Mouse (Mus musculus) midbrain, embryonic 13.5 days (tissue): ENCODE measurements around the gene Pdzk1ip1. TPM values are rescaled to one million over a fixed set of nuclear protein-coding genes. Genes with fewer than 3 reads are reported as not detected.

Source experiments
- ATAC-seq: fragments of 200-750 bp; cut with Nextera tagmentation; 2 replicates; pipeline ENCODE4 v1.8.0; 2017; ENCODE audit warnings: mild to moderate bottlenecking, moderate TSS enrichment, moderate library complexity
- H3K27ac ChIP-seq: fragments of 300-500 bp; sonication (generic); 2 replicates; pipeline ENCODE4 v1.5.1; 2015; ENCODE audit warnings: inconsistent platforms, mild to moderate bottlenecking, moderate library complexity
- H3K27me3 ChIP-seq: fragments of 300-500 bp; sonication (generic); 2 replicates; pipeline ENCODE4 v1.6.1; 2015; ENCODE audit warnings: mild to moderate bottlenecking, inconsistent platforms
- H3K36me3 ChIP-seq: fragments of 300-500 bp; sonication (generic); 2 replicates; pipeline ENCODE4 v1.6.1; 2015; ENCODE audit warnings: mild to moderate bottlenecking, inconsistent platforms
- H3K4me1 ChIP-seq: fragments of 300-500 bp; sonication (generic); replicated peaks from 2 replicates; pipeline ENCODE4 v1.6.1; 2015; ENCODE audit warnings: inconsistent platforms
- H3K4me2 ChIP-seq: fragments of 300-500 bp; sonication (generic); replicated peaks from 2 replicates; pipeline ENCODE4 v1.6.1; 2015; ENCODE audit warnings: moderate library complexity, mild to moderate bottlenecking, inconsistent platforms
- H3K4me3 ChIP-seq: fragments of 300-500 bp; sonication (generic); replicated peaks from 2 replicates; pipeline ENCODE4 v1.5.1; 2015; ENCODE audit warnings: mild to moderate bottlenecking, inconsistent platforms
- H3K9ac ChIP-seq: fragments of 300-500 bp; sonication (generic); replicated peaks from 2 replicates; pipeline ENCODE4 v1.6.1; 2015; ENCODE audit warnings: mild to moderate bottlenecking, inconsistent platforms
- H3K9me3 ChIP-seq: fragments of 300-500 bp; sonication (generic); 2 replicates; pipeline ENCODE4 v1.6.1; 2016; ENCODE audit warnings: mild to moderate bottlenecking, inconsistent platforms
- WGBS: fragments of 180-500 bp; shearing (Covaris S2); methylation state at CpG from one replicate; pipeline ENCODE4 v1.1.7; 2015; 5-methylcytosine and 5-hydroxymethylcytosine counted together
- polyA plus RNA-seq: library from polyadenylated mRNA; unstranded; fragments of >200 nt; fragmentation: Nextera tagmentation; extraction: Ambion mirVana; gene quantifications from 2 replicates; pipeline ENCODE4 v1.2.1, GENCODE M21; 2015

The Pdzk1ip1 gene
- polyA plus RNA-seq, 1 experiment from 2014 or later = 6.3 TPM

DNA sequence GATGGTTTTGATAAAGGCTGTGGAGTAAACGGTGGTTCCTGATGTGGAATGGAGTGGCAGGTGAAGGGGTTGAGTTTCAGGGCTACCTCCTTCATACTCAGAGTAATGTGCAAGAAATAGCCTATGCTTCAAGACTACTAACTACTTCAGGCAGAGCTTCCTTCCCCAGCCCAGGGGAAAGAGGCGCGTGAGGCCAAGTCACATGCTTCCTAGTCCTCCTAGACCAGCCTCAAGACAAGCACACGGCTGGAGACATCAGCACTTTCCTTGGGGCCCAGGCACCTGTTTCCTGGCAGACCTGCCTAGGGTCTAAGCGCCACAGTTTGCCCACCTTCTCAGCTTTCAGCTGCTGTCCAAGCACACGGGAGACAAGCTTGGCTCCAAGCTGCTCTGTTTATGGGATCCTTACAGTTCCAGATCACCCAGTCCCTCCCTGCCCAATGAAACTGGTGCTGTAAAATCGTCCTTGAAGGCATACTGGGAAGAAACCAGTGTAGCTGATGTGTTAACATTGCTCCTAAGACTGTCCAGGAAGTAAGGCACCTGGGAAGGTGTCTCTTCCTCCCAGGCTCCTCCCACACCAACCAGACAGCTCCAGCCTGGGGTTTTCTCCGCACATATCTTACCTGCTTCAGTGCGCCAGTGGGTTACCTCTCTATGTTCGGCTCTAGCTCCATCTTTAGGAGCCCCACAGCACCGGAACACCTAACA, 8.1 kb downstream of the Pdzk1ip1 start:
- peak; percentile 31; the same call in 1 of the 2 replicates for ATAC-seq
- Histone ChIP-seq H3K36me3 (no peaks in the 10 kb centered on the region), H3K4me1 (peaks cover 18% of the 10 kb centered on the region), H3K9ac (no peak overlapping the region; the same call in 1 of the 2 replicates), H3K27me3 (peaks cover 36% of the 10 kb centered on the region), H3K27ac (peak overlapping the region; percentile 61), H3K9me3 (no peaks in the 10 kb centered on the region), H3K4me2 (peak overlapping the region; percentile 78), H3K4me3 (peak overlapping the region; percentile 12; the same call in 1 of the 2 replicates)
- 11% methylated on average over 11 of the region's 11 CpGs for WGBS

DNA sequence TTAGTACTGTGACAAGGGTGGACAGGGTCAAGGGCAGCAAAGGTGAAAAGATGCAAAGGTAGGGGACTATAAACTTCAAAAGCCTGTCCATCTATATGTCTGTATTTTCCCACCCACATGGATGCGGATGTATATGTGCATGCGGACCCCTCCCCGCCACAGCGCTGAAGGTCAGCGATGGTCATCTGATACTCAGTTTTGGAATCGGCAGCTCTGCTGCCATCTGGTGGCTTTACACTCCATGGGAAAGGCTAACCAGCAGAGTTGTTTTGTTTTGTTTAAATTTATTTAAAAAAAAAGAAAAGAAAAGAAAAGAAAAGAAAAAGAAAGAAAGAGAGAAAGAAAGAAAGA, 8.6 kb downstream of the Pdzk1ip1 start:
- under 1% methylated on average over 6 of the region's 6 CpGs for WGBS
- Histone ChIP-seq H3K4me3 (peak overlapping the region; percentile 12; the same call in 1 of the 2 replicates), H3K9me3 (no peaks in the 10 kb centered on the region), H3K4me1 (peaks cover 18% of the 10 kb centered on the region), H3K36me3 (no peaks in the 10 kb centered on the region), H3K4me2 (peak overlapping the region; percentile 78), H3K27me3 (peaks cover 36% of the 10 kb centered on the region), H3K27ac (no peak overlapping the region), H3K9ac (no peak overlapping the region)
- peak; percentile 17; the same call in 1 of the 2 replicates for ATAC-seq

DNA sequence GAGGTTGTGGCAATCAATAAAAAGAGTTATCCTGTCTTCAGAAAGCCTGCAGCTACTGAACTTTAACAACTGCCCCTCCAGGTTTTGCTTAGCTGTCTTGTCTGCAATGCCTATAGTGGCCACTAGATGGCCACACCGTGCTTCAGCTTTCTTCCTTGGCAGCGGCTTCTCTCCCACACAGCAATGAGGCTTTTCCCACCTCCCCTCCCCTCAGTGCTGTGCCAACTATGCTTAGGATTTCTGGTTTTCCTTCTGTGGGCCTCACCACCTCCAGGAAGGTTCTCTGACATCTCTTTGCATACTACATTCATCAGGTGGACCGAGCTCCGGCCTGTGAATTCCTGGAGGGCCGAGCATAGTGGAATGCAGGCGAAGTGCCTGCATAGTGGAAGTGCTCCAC, 13.2 kb downstream of the Pdzk1ip1 start:
- ATAC-seq = peak; percentile 63; the same call in 1 of the 2 replicates
- Histone ChIP-seq H3K9me3 (no peaks in the 10 kb centered on the region), H3K4me3 (no peak overlapping the region)

GRCm38 (mm10) chr4:115103510-115103909, 15.0 kb downstream of the Pdzk1ip1 start:
- H3K9me3 ChIP-seq = no peaks in the 10 kb centered on the region
- H3K9ac ChIP-seq = no peak overlapping the region
- no peak overlapping the region for H3K4me3 ChIP-seq
- peaks cover 5% of the 10 kb centered on the region; the same call in 1 of the 2 replicates for H3K27me3 ChIP-seq
- H3K4me1 ChIP-seq = no peaks in the 10 kb centered on the region
- H3K36me3 ChIP-seq = no peaks in the 10 kb centered on the region
- 78% methylated on average over 4 of the region's 4 CpGs for WGBS
- no peak overlapping the region for H3K4me2 ChIP-seq
- H3K27ac ChIP-seq = no peak overlapping the region
- no peak for ATAC-seq

More for the DNA sequence above, 13.2 kb downstream of the Pdzk1ip1 start:
- peaks cover 5% of the 10 kb centered on the region for H3K4me1 ChIP-seq
- 39% methylated on average over 6 of the region's 6 CpGs for WGBS
- no peaks in the 10 kb centered on the region for H3K36me3 ChIP-seq
- H3K27me3 ChIP-seq = peaks cover 8% of the 10 kb centered on the region
- no peak overlapping the region for H3K9ac ChIP-seq
- no peak overlapping the region for H3K27ac ChIP-seq
- no peak overlapping the region for H3K4me2 ChIP-seq

- Histone ChIP-seq H3K9ac (no peak overlapping the region), H3K27ac (no peak overlapping the region), H3K4me2 (no peak overlapping the region), H3K27me3 (no peaks in the 10 kb centered on the region), H3K4me1 (no peaks in the 10 kb centered on the region), H3K4me3 (no peak overlapping the region), H3K9me3 (no peaks in the 10 kb centered on the region), H3K36me3 (no peaks in the 10 kb centered on the region)
- WGBS = 77% methylated on average over 2 of the region's 2 CpGs
- no peak for ATAC-seq
Measured at GRCm38 (mm10) chr4:115111167-115111566, 22.7 kb downstream of the Pdzk1ip1 start.

GRCm38 (mm10) chr4:115113266-115113665, 24.8 kb downstream of the Pdzk1ip1 start:
- H3K36me3 ChIP-seq = no peaks in the 10 kb centered on the region
- H3K9me3 ChIP-seq = no peaks in the 10 kb centered on the region
- no peak for ATAC-seq
- H3K27me3 ChIP-seq = no peaks in the 10 kb centered on the region
- H3K4me1 ChIP-seq = no peaks in the 10 kb centered on the region
- WGBS = 30% methylated on average over 5 of the region's 5 CpGs
- H3K9ac ChIP-seq = no peak overlapping the region
- H3K4me2 ChIP-seq = no peak overlapping the region
- no peak overlapping the region for H3K27ac ChIP-seq
- no peak overlapping the region for H3K4me3 ChIP-seq

DNA sequence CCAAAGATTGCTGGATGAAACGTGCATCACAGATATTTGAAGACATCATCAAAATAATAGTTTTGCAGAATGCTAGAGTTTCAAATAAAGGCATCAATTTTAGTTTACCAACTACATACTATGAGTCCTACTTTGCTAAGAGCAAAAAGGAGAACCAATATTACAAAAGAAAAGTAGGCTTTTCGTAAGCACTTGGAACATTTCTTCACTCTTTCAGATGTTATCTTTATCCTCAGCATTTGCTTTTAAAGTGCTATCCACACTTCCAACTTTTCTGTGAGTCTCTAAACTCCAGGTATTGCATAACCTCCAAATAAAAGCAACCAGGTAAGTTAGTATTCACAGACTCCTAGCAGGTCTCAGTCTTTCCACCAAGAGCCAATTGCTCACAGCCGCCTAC, 31.1 kb downstream of the Pdzk1ip1 start:
- Histone ChIP-seq H3K9ac (no peak overlapping the region), H3K9me3 (no peaks in the 10 kb centered on the region), H3K27me3 (no peaks in the 10 kb centered on the region), H3K36me3 (no peaks in the 10 kb centered on the region), H3K4me3 (no peak overlapping the region), H3K27ac (no peak overlapping the region), H3K4me2 (no peak overlapping the region), H3K4me1 (no peaks in the 10 kb centered on the region)
- ATAC-seq = no peak
- WGBS = 92% methylated on average over 3 of the region's 3 CpGs

DNA sequence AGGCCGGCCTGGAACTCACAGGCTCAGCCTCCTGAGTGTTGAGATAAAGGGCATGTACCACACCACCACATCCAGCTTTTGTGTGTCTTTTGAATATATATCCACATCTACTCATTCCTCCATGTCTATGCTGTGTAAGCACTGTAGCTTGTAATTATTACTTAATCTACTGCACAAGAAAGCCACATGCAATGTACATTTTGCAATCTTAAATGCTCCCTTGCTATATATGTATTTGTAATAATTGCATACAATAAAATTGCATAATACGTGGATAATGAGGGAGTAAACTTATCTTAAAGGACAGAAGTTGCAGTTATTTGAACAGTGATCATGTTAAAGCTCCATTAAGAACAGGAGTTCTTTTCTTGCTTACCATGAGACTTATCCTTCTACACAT, 32.7 kb downstream of the Pdzk1ip1 start:
- H3K36me3 ChIP-seq = no peaks in the 10 kb centered on the region
- H3K4me3 ChIP-seq = no peak overlapping the region
- H3K9ac ChIP-seq = no peak overlapping the region
- ATAC-seq = no peak
- H3K9me3 ChIP-seq = no peaks in the 10 kb centered on the region
- H3K4me1 ChIP-seq = no peaks in the 10 kb centered on the region
- H3K27me3 ChIP-seq = no peaks in the 10 kb centered on the region
- H3K4me2 ChIP-seq = no peak overlapping the region
- 81% methylated on average over 2 of the region's 2 CpGs for WGBS
- no peak overlapping the region for H3K27ac ChIP-seq

GRCm38 (mm10) chr4:115121608-115122007, 33.1 kb downstream of the Pdzk1ip1 start:
- no peak overlapping the region for H3K27ac ChIP-seq
- no peak overlapping the region for H3K4me3 ChIP-seq
- H3K4me1 ChIP-seq = no peaks in the 10 kb centered on the region
- H3K4me2 ChIP-seq = no peak overlapping the region
- no peaks in the 10 kb centered on the region for H3K9me3 ChIP-seq
- no peak overlapping the region for H3K9ac ChIP-seq
- no peaks in the 10 kb centered on the region for H3K36me3 ChIP-seq
- no peak for ATAC-seq
- WGBS = 91% methylated on average over 5 of the region's 5 CpGs
- no peaks in the 10 kb centered on the region for H3K27me3 ChIP-seq

DNA sequence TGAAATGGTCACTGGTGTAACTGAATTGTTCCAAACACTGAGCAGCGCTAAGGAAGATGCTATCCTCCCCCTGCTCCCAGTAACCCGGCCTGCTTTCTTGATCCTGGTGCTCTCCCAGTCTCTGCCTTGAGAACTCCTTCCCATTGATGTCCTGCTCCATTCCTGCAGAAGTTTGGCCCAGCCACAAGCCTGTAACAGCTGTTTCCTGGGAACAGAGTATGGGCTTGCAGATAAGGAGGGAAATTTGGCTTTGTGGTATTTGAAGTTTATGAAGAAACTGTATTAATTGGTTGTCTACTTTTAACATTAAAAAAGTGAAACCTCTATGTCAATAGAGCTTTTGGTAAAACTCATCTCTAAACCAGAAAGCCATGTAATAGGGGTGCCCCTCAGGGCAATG, 35.0 kb downstream of the Pdzk1ip1 start:
- ATAC-seq = no peak
- Histone ChIP-seq H3K9me3 (no peaks in the 10 kb centered on the region), H3K27me3 (no peaks in the 10 kb centered on the region), H3K9ac (no peak overlapping the region), H3K27ac (no peak overlapping the region), H3K4me3 (no peak overlapping the region), H3K4me1 (no peaks in the 10 kb centered on the region), H3K4me2 (no peak overlapping the region), H3K36me3 (no peaks in the 10 kb centered on the region)
- WGBS = 57% methylated on average over 2 of the region's 2 CpGs

DNA sequence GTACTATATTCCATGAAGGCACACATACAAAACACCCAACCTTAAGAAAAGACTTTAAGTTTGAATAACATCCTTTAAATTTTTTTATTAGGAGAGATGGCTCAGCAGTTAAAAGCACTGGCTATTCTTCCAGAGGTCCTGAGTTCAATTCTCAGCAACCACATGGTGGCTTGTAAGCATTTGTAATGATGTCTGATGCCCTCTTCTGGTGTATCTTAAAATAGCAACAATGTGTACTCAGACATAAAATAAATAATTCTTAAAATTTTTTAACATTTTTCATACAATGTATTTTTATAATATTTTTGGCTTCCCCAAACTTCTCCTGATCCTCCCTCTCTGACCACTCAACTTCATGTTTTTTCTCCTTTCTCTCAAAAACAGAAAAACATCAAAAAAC, 36.2 kb downstream of the Pdzk1ip1 start:
- Histone ChIP-seq H3K36me3 (no peaks in the 10 kb centered on the region), H3K4me1 (no peaks in the 10 kb centered on the region), H3K4me2 (no peak overlapping the region), H3K27ac (no peak overlapping the region), H3K27me3 (no peaks in the 10 kb centered on the region), H3K4me3 (no peak overlapping the region), H3K9me3 (no peaks in the 10 kb centered on the region), H3K9ac (no peak overlapping the region)
- no peak for ATAC-seq

GRCm38 (mm10) chr4:115133085-115133484, 44.6 kb downstream of the Pdzk1ip1 start:
- Histone ChIP-seq H3K27ac (no peak overlapping the region), H3K4me3 (peak overlapping the region; percentile 53), H3K4me1 (peaks cover 15% of the 10 kb centered on the region; the same call in 1 of the 2 replicates), H3K27me3 (peaks cover 7% of the 10 kb centered on the region; the same call in 1 of the 2 replicates), H3K36me3 (no peaks in the 10 kb centered on the region), H3K9ac (no peak overlapping the region), H3K4me2 (peak overlapping the region; percentile 76), H3K9me3 (no peaks in the 10 kb centered on the region)
- ATAC-seq = no peak
- 11% methylated on average over 5 of the region's 5 CpGs for WGBS
